Mouse (Mus musculus) kidney, postnatal 0 days (tissue): ENCODE results near the gene 1700066M21Rik. TPM values are rescaled to one million over a fixed set of nuclear protein-coding genes. Genes with fewer than 3 reads are reported as not detected.

ENCODE experiments used
- ATAC-seq: fragments of 200-750 bp; cut with Nextera tagmentation; replicated peaks from 2 replicates; pipeline ENCODE4 v1.8.0; 2017; ENCODE audit warnings: low read depth, moderate number of reproducible peaks, moderate TSS enrichment, moderate library complexity; ENCODE audit not compliant: low FRiP score
- DNase-seq: peaks from one replicate; pipeline ENCODE4 v3.0.0-alpha.2; 2016; ENCODE audit warnings: low spot score
- H3K27ac ChIP-seq: fragments of 300-500 bp; sonication (generic); 2 replicates; pipeline ENCODE4 v1.5.1; 2014; ENCODE audit warnings: mild to moderate bottlenecking
- H3K27me3 ChIP-seq: fragments of 300-500 bp; sonication (generic); 2 replicates; pipeline ENCODE4 v1.6.1; 2014; ENCODE audit warnings: low read length, mixed read lengths; ENCODE audit not compliant: insufficient read depth
- H3K36me3 ChIP-seq: fragments of 300-500 bp; sonication (generic); 2 replicates; pipeline ENCODE4 v1.6.1; 2014; ENCODE audit warnings: low read length, mixed read lengths; ENCODE audit not compliant: insufficient read depth
- H3K4me1 ChIP-seq: fragments of 300-500 bp; sonication (generic); replicated peaks from 2 replicates; pipeline ENCODE4 v1.6.1; 2014; ENCODE audit warnings: antibody characterized with exemption, low read length, mixed read lengths; ENCODE audit not compliant: insufficient read depth
- H3K4me2 ChIP-seq: fragments of 300-500 bp; sonication (generic); 2 replicates; pipeline ENCODE4 v1.6.1; 2014; ENCODE audit warnings: mild to moderate bottlenecking, low read length, moderate library complexity, mixed read lengths
- H3K4me3 ChIP-seq: fragments of 300-500 bp; sonication (generic); replicated peaks from 2 replicates; pipeline ENCODE4 v1.5.1; 2014; ENCODE audit warnings: low read depth, low read length
- H3K9ac ChIP-seq: fragments of 300-500 bp; sonication (generic); 2 replicates; pipeline ENCODE4 v1.6.1; 2014; ENCODE audit warnings: low read depth, low read length
- H3K9me3 ChIP-seq: fragments of 300-500 bp; sonication (generic); replicated peaks from 2 replicates; pipeline ENCODE4 v1.6.1; 2016; ENCODE audit warnings: low read length, inconsistent platforms, mixed read lengths
- CTCF ChIP-seq: IDR thresholded peaks from 2 replicates; pipeline ENCODE4 v1.5.1; 2016; ENCODE audit warnings: antibody characterized with exemption, low read depth, mild to moderate bottlenecking, moderate library complexity
- WGBS: fragments of 180-500 bp; shearing (Covaris S2); extraction: QIAGEN DNeasy Blood & Tissue Kit; methylation state at CpG from one replicate; pipeline ENCODE4 v1.1.7; 2014; 5-methylcytosine and 5-hydroxymethylcytosine counted together
- polyA plus RNA-seq: library from polyadenylated mRNA; unstranded; fragments of >200 nt; fragmentation: Nextera tagmentation; extraction: Ambion mirVana; gene quantifications from 2 replicates; pipeline ENCODE4 v1.2.1, GENCODE M21; 2015

1700066M21Rik gene
- polyA plus RNA-seq, 1 experiment from 2014 or later = 11.1 TPM

- H3K4me2 ChIP-seq = no peak overlapping the region
- no peak overlapping the region for H3K9ac ChIP-seq
- H3K36me3 ChIP-seq = 0 out of 2 replicates have a peak, but pooled peaks cover 8% of the 10 kb centered on the region
- H3K9me3 ChIP-seq = no peaks in the 10 kb centered on the region
- H3K27me3 ChIP-seq = no peaks in the 10 kb centered on the region
- H3K27ac ChIP-seq = no peak overlapping the region
- no peaks in the 10 kb centered on the region for H3K4me1 ChIP-seq
- DNase-seq = no peak
- ATAC-seq = no peak
- WGBS = 95% methylated on average over 4 of the region's 4 CpGs
- no peak for TF ChIP-seq CTCF
- no peak overlapping the region for H3K4me3 ChIP-seq
Observed at GRCm38 (mm10) chr1:57390993-57391790, 13.8 kb downstream of the 1700066M21Rik start.

GRCm38 (mm10) chr1:57392417-57392816 is 15.0 kb downstream of the 1700066M21Rik start:
- Histone ChIP-seq H3K9me3 (no peaks in the 10 kb centered on the region), H3K36me3 (0 out of 2 replicates have a peak, but pooled peaks cover 8% of the 10 kb centered on the region), H3K4me2 (no peak overlapping the region), H3K27ac (no peak overlapping the region), H3K4me1 (no peaks in the 10 kb centered on the region), H3K9ac (no peak overlapping the region), H3K4me3 (no peak overlapping the region), H3K27me3 (no peaks in the 10 kb centered on the region)
- no peak for ATAC-seq
- TF ChIP-seq CTCF = no peak
- DNase-seq = no peak
- 80% methylated on average over 4 of the region's 4 CpGs for WGBS

- WGBS = 71% methylated on average over 3 of the region's 3 CpGs
- Histone ChIP-seq H3K27me3 (no peaks in the 10 kb centered on the region), H3K36me3 (0 out of 2 replicates have a peak, but pooled peaks cover 5% of the 10 kb centered on the region), H3K4me1 (no peaks in the 10 kb centered on the region), H3K27ac (no peak overlapping the region), H3K4me3 (no peak overlapping the region), H3K9me3 (no peaks in the 10 kb centered on the region), H3K9ac (no peak overlapping the region), H3K4me2 (no peak overlapping the region)
- DNase-seq (peak; percentile 78), ATAC-seq (no peak)
- peak; percentile 82 for TF ChIP-seq CTCF
Observed at GRCm38 (mm10) chr1:57394051-57394450, 16.6 kb downstream of the 1700066M21Rik start.

GRCm38 (mm10) chr1:57400321-57400720 is 22.9 kb downstream of the 1700066M21Rik start:
- H3K27ac ChIP-seq = no peak overlapping the region
- peaks cover 4% of the 10 kb centered on the region; the same call in 1 of the 2 replicates for H3K36me3 ChIP-seq
- H3K4me3 ChIP-seq = no peak overlapping the region
- no peak overlapping the region for H3K4me2 ChIP-seq
- no peaks in the 10 kb centered on the region for H3K27me3 ChIP-seq
- DNase-seq = no peak
- TF ChIP-seq CTCF = no peak
- no peak for ATAC-seq
- no peaks in the 10 kb centered on the region for H3K9me3 ChIP-seq
- H3K4me1 ChIP-seq = peaks cover 4% of the 10 kb centered on the region; the same call in 1 of the 2 replicates
- no peak overlapping the region for H3K9ac ChIP-seq
- WGBS = 97% methylated on average over 2 of the region's 2 CpGs

- Histone ChIP-seq H3K4me3 (no peak overlapping the region), H3K9ac (no peak overlapping the region), H3K27ac (no peak overlapping the region), H3K36me3 (peaks cover 4% of the 10 kb centered on the region; the same call in 1 of the 2 replicates), H3K4me1 (peaks cover 6% of the 10 kb centered on the region; the same call in 1 of the 2 replicates), H3K9me3 (no peaks in the 10 kb centered on the region), H3K4me2 (no peak overlapping the region), H3K27me3 (no peaks in the 10 kb centered on the region)
- ATAC-seq = no peak
- 95% methylated on average over 2 of the region's 2 CpGs for WGBS
- no peak for TF ChIP-seq CTCF
- DNase-seq = no peak
Observed at GRCm38 (mm10) chr1:57400877-57401276, 23.5 kb downstream of the 1700066M21Rik start.

- Histone ChIP-seq H3K9me3 (no peaks in the 10 kb centered on the region), H3K36me3 (peaks cover 4% of the 10 kb centered on the region; the same call in 1 of the 2 replicates), H3K9ac (no peak overlapping the region), H3K4me3 (no peak overlapping the region), H3K27ac (no peak overlapping the region), H3K4me2 (no peak overlapping the region), H3K27me3 (no peaks in the 10 kb centered on the region), H3K4me1 (peaks cover 6% of the 10 kb centered on the region; the same call in 1 of the 2 replicates)
- 90% methylated on average over 5 of the region's 5 CpGs for WGBS
- no peak for TF ChIP-seq CTCF
- DNase-seq (no peak), ATAC-seq (no peak)
Observed at GRCm38 (mm10) chr1:57402116-57402515, 24.7 kb downstream of the 1700066M21Rik start.
